Mouse (Mus musculus) neural tube, embryonic 11.5 days (tissue): Measurements from ENCODE around the gene Mapk1ip1l. TPM values are rescaled to one million over a fixed set of nuclear protein-coding genes. Genes with fewer than 3 reads are reported as not detected.

Source experiments
- ATAC-seq: fragments of 200-750 bp; cut with Nextera tagmentation; 2 replicates; pipeline ENCODE4 v1.8.0; 2017; ENCODE audit warnings: moderate number of reproducible peaks, mild to moderate bottlenecking, moderate TSS enrichment, moderate library complexity; ENCODE audit not compliant: insufficient read depth, low FRiP score, low TSS enrichment
- DNase-seq: peaks from one replicate; pipeline ENCODE4 v3.0.0-alpha.2; 2015; ENCODE audit warnings: low spot score
- H3K27ac ChIP-seq: fragments of 300-500 bp; sonication (generic); 2 replicates; pipeline ENCODE4 v1.5.1; 2014; ENCODE audit warnings: low read depth, mild to moderate bottlenecking, low read length
- H3K27me3 ChIP-seq: fragments of 300-500 bp; sonication (generic); 2 replicates; pipeline ENCODE4 v1.6.1; 2014; ENCODE audit warnings: mild to moderate bottlenecking, low read length, mixed read lengths; ENCODE audit not compliant: control insufficient read depth, insufficient read depth
- H3K36me3 ChIP-seq: fragments of 300-500 bp; sonication (generic); 2 replicates; pipeline ENCODE4 v1.6.1; 2014; ENCODE audit warnings: mild to moderate bottlenecking, low read length, moderate library complexity, mixed read lengths; ENCODE audit not compliant: control insufficient read depth, insufficient read depth
- H3K4me1 ChIP-seq: fragments of 300-500 bp; sonication (generic); 2 replicates; pipeline ENCODE4 v1.6.1; 2014; ENCODE audit warnings: low read length, mixed read lengths; ENCODE audit not compliant: control insufficient read depth, insufficient read depth
- H3K4me2 ChIP-seq: fragments of 300-500 bp; sonication (generic); 2 replicates; pipeline ENCODE4 v1.6.1; 2014; ENCODE audit warnings: low read depth, mild to moderate bottlenecking, moderate library complexity
- H3K4me3 ChIP-seq: fragments of 300-500 bp; sonication (generic); 2 replicates; pipeline ENCODE4 v1.5.1; 2014; ENCODE audit warnings: low read depth, low read length
- H3K9ac ChIP-seq: fragments of 300-500 bp; sonication (generic); 2 replicates; pipeline ENCODE4 v1.6.1; 2014; ENCODE audit warnings: mild to moderate bottlenecking, low read length
- H3K9me3 ChIP-seq: fragments of 300-500 bp; sonication (generic); 2 replicates; pipeline ENCODE4 v1.6.1; 2016; ENCODE audit warnings: low read length; ENCODE audit not compliant: control insufficient read depth
- WGBS: fragments of 180-500 bp; shearing (Covaris S2); extraction: QIAGEN DNeasy Blood & Tissue Kit; methylation state at CpG from one replicate; pipeline ENCODE4 v1.1.7; 2014; 5-methylcytosine and 5-hydroxymethylcytosine counted together
- polyA plus RNA-seq: library from polyadenylated mRNA; unstranded; fragments of >200 nt; fragmentation: Nextera tagmentation; extraction: Ambion mirVana; gene quantifications from 2 replicates; pipeline ENCODE4 v1.2.1, GENCODE M21; 2014

Gene Mapk1ip1l
- polyA plus RNA-seq, 1 experiment from 2014 or later = 101 TPM

- H3K4me1 ChIP-seq = peaks cover 7% of the 10 kb centered on the region; the same call in 1 of the 2 replicates
- H3K4me2 ChIP-seq = no peak overlapping the region
- no peak overlapping the region for H3K27ac ChIP-seq
- no peak for ATAC-seq
- H3K36me3 ChIP-seq = no peaks in the 10 kb centered on the region
- WGBS = 81% methylated on average over 2 of the region's 2 CpGs
- no peak overlapping the region for H3K4me3 ChIP-seq
- H3K27me3 ChIP-seq = no peaks in the 10 kb centered on the region
- no peaks in the 10 kb centered on the region for H3K9me3 ChIP-seq
- H3K9ac ChIP-seq = no peak overlapping the region
- DNase-seq = no peak
Measured at GRCm38 (mm10) chr14:47296232-47296631, 1.8 kb upstream of the Mapk1ip1l start.

GRCm38 (mm10) chr14:47298408-47298792 lies 334 bp downstream of the Mapk1ip1l start:
- H3K27ac ChIP-seq = peak overlapping the region; percentile 99
- DNase-seq (peak; percentile 83), ATAC-seq (peak; percentile 79)
- peak overlapping the region; percentile 97 for H3K9ac ChIP-seq
- peaks cover 7% of the 10 kb centered on the region; the same call in 1 of the 2 replicates for H3K4me1 ChIP-seq
- H3K4me2 ChIP-seq = peak overlapping the region; percentile 55
- H3K27me3 ChIP-seq = no peaks in the 10 kb centered on the region
- H3K36me3 ChIP-seq = no peaks in the 10 kb centered on the region
- H3K4me3 ChIP-seq = peak overlapping the region; percentile 82
- WGBS = under 1% methylated on average over 33 of the region's 38 CpGs
- H3K9me3 ChIP-seq = no peaks in the 10 kb centered on the region

- peak overlapping the region; percentile 82 for H3K4me3 ChIP-seq
- H3K4me1 ChIP-seq = peaks cover 7% of the 10 kb centered on the region; the same call in 1 of the 2 replicates
- DNase-seq = peak; percentile 74
- no peaks in the 10 kb centered on the region for H3K9me3 ChIP-seq
- peak overlapping the region; percentile 97 for H3K9ac ChIP-seq
- 0% methylated on average over 15 of the region's 15 CpGs for WGBS
- H3K36me3 ChIP-seq = no peaks in the 10 kb centered on the region
- peak overlapping the region; percentile 55 for H3K4me2 ChIP-seq
- peak; percentile 62 for ATAC-seq
- no peaks in the 10 kb centered on the region for H3K27me3 ChIP-seq
- peak overlapping the region; percentile 99 for H3K27ac ChIP-seq
Measured at GRCm38 (mm10) chr14:47298819-47299261, 774 bp downstream of the Mapk1ip1l start.

GRCm38 (mm10) chr14:47302885-47303680 lies 5.0 kb downstream of the Mapk1ip1l start:
- Histone ChIP-seq H3K4me2 (no peak overlapping the region), H3K27me3 (no peaks in the 10 kb centered on the region), H3K4me3 (no peak overlapping the region), H3K9me3 (no peaks in the 10 kb centered on the region), H3K9ac (no peak overlapping the region), H3K27ac (no peak overlapping the region), H3K36me3 (no peaks in the 10 kb centered on the region), H3K4me1 (peaks cover 7% of the 10 kb centered on the region; the same call in 1 of the 2 replicates)
- no peak for ATAC-seq
- 88% methylated on average over 14 of the region's 14 CpGs for WGBS
- no peak for DNase-seq

- ATAC-seq (no peak), DNase-seq (no peak)
- Histone ChIP-seq H3K4me1 (peaks cover 3% of the 10 kb centered on the region; the same call in 1 of the 2 replicates), H3K27ac (no peak overlapping the region), H3K9ac (no peak overlapping the region), H3K36me3 (no peaks in the 10 kb centered on the region), H3K27me3 (no peaks in the 10 kb centered on the region), H3K4me3 (no peak overlapping the region), H3K4me2 (no peak overlapping the region), H3K9me3 (no peaks in the 10 kb centered on the region)
- 90% methylated on average over 6 of the region's 6 CpGs for WGBS
Measured at GRCm38 (mm10) chr14:47304814-47305405, 6.8 kb downstream of the Mapk1ip1l start.

GRCm38 (mm10) chr14:47305933-47306332 lies 7.9 kb downstream of the Mapk1ip1l start:
- 91% methylated on average over 4 of the region's 4 CpGs for WGBS
- H3K27me3 ChIP-seq = no peaks in the 10 kb centered on the region
- no peak overlapping the region for H3K4me3 ChIP-seq
- no peaks in the 10 kb centered on the region for H3K9me3 ChIP-seq
- ATAC-seq (no peak), DNase-seq (no peak)
- no peak overlapping the region for H3K4me2 ChIP-seq
- no peaks in the 10 kb centered on the region for H3K4me1 ChIP-seq
- H3K36me3 ChIP-seq = peaks cover 7% of the 10 kb centered on the region
- H3K9ac ChIP-seq = no peak overlapping the region
- no peak overlapping the region for H3K27ac ChIP-seq

- H3K27me3 ChIP-seq = no peaks in the 10 kb centered on the region
- no peak for ATAC-seq
- no peak overlapping the region for H3K27ac ChIP-seq
- H3K4me2 ChIP-seq = no peak overlapping the region
- H3K4me3 ChIP-seq = no peak overlapping the region
- H3K36me3 ChIP-seq = peaks cover 13% of the 10 kb centered on the region
- 79% methylated on average over 3 of the region's 3 CpGs for WGBS
- no peak overlapping the region for H3K9ac ChIP-seq
- DNase-seq = no peak
- H3K9me3 ChIP-seq = no peaks in the 10 kb centered on the region
- H3K4me1 ChIP-seq = no peaks in the 10 kb centered on the region
Measured at GRCm38 (mm10) chr14:47307669-47308068, 9.6 kb downstream of the Mapk1ip1l start.

GRCm38 (mm10) chr14:47309061-47309460 lies 11.0 kb downstream of the Mapk1ip1l start:
- Histone ChIP-seq H3K36me3 (peaks cover 13% of the 10 kb centered on the region), H3K4me2 (no peak overlapping the region), H3K9ac (no peak overlapping the region), H3K9me3 (no peaks in the 10 kb centered on the region), H3K4me1 (no peaks in the 10 kb centered on the region), H3K27me3 (no peaks in the 10 kb centered on the region), H3K27ac (no peak overlapping the region), H3K4me3 (no peak overlapping the region)
- DNase-seq (no peak), ATAC-seq (no peak)
- 91% methylated on average over 1 of the region's 1 CpGs for WGBS
